Mouse (Mus musculus) embryonic stem cell, embryonic (primary cell): ENCODE results near the gene Srgap1.

ENCODE experiments used
- CTCF ChIA-PET, 4 experiments: fragments of 300-600 bp in 2 of 4; fragments of 350-600 bp in 2 of 4; sonication (Branson Sonifier 250); formaldehyde crosslinking; loops; one replicate each; lab custom pipeline; 2022; ENCODE audit warnings: inconsistent platforms in 2 of 4; lab: Charles Lee
- POLR2A ChIA-PET, 4 experiments: fragments of 300-600 bp in 2 of 4; fragments of 350-600 bp in 2 of 4; sonication (Branson Sonifier 250); formaldehyde crosslinking; loops; one replicate each; lab custom pipeline; 2022; ENCODE audit warnings: antibody characterized with exemption in 4 of 4, inconsistent platforms in 1 of 4; lab: Charles Lee

The Srgap1 gene

GRCm38 (mm10) chr10:121931909-121932308 lies 115.2 kb downstream of the Srgap1 start:
- CTCF ChIA-PET = no interaction called here
- POLR2A ChIA-PET = no interaction called here

DNA sequence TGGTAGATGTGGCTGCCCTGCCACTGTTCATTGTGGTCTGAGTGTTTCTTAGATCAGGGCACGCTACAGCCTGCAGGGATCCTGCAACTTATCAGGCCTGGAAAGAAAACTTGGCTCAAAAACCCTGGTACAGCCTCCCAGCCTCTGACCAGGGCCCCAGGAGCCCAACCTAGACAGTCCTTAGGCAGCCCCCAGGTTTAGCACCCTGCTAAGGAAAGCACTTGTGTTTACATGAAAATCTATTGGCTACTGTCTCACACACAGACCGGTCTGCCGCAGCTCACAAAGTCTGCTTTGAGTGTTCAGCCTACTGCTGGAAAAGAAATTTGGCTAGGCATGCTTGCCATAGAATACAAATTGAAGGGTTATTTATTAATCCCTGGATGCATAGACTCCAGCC lies 121.0 kb downstream of the Srgap1 start:
- POLR2A ChIA-PET = no interaction called here
- CTCF ChIA-PET = no interaction called here

- CTCF ChIA-PET = no interaction called here
- POLR2A ChIA-PET = no interaction called here
Observed at GRCm38 (mm10) chr10:121919016-121919415, 128.1 kb downstream of the Srgap1 start.

- POLR2A ChIA-PET = no interaction called here
- CTCF ChIA-PET = no interaction called here
Observed at GRCm38 (mm10) chr10:121918579-121918978, 128.5 kb downstream of the Srgap1 start.

DNA sequence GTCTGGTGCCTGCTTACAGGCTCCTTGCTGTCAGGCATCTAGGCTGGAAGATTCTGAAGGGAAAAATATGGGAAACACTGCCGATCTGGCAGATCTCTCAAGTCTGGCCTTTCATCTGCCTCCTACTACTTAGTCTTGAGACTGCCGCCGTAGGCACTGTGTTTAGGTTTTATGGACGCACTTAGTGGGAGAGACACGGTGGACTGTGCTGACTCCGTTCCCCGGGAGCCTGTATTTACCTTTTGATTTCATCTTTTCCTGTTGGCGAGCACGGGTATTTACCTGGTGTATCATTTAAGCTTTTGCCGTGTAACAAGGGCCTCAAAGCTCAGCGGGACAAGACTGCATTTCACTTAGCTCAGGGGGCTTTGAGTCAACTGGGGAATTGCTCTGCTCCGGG lies 131.6 kb downstream of the Srgap1 start:
- POLR2A ChIA-PET = interaction anchor here in 1 of 4 experiments (1.3 to 1.5 kb wide), 2 partner anchors 8 to 16 kb away, joined by 3 to 7 read pairs; no protein-coding TSS in a partner anchor

GRCm38 (mm10) chr10:121904137-121904536 lies 143.0 kb downstream of the Srgap1 start:
- ChIA-PET POLR2A (interaction anchor here in 1 of 4 experiments (0.6 kb wide), 1 partner anchor 355 kb away, joined by 3 read pairs; no protein-coding TSS in a partner anchor), CTCF (interaction anchor here in 1 of 4 experiments (1.1 kb wide), 1 partner anchor 148 kb away, joined by 3 read pairs; no protein-coding TSS in a partner anchor)

More for the DNA sequence above, 131.6 kb downstream of the Srgap1 start:
- CTCF ChIA-PET = interaction anchor here in 1 of 4 experiments (0.6 kb wide), 1 partner anchor 537 kb away, joined by 3 read pairs; no protein-coding TSS in a partner anchor

DNA sequence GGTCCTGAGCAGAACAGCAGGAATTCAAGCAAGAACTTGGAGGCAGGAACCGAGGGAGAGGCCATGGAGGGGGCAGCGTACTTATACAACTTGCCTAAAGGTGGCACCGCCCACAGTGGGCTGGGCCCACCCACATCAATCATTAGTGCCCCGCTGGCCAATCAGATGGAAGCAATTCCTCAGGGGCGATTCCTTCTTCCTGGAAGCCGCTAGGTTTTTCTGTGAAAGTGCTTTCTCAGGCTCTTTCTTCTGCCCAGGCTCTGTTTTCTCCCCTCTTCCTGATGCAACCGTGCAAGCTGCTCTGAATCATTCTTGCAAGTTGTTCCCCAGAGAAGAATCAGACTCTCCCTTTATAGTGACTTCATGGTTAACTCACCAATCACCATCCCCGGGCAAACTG lies 144.5 kb downstream of the Srgap1 start:
- CTCF ChIA-PET = no interaction called here
- POLR2A ChIA-PET = no interaction called here

- CTCF ChIA-PET = no interaction called here
- POLR2A ChIA-PET = interaction anchor here in 3 of 4 experiments (0.5 to 1.6 kb wide), 3 partner anchors 12 to 150 kb away, joined by 4 to 5 read pairs (median 4); no protein-coding TSS in a partner anchor
Observed at GRCm38 (mm10) chr10:121900772-121901171, 146.3 kb downstream of the Srgap1 start.

DNA sequence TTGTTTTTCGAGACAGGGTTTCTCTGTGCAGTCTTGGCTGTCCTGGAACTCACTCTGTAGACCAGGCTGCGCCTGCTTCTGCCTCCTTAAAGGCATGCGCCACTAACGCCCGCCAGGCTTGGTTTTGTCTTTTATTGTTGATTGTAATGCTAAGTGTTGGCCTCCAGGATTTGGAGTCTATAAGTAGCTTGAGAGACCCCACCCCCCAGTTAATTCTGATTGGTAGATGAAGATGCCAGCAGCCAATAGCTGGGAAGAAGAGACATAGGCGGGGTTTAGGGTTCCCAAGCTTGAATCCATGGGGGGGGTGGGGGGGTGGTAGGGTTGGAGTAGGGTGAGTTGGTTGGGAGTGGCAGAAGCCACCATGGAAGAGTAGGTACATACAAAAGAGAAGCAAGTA lies 147.4 kb downstream of the Srgap1 start:
- CTCF ChIA-PET = interaction anchor here in 2 of 4 experiments (0.6 to 0.9 kb wide), 7 partner anchors 118 to 223 kb away, joined by 3 to 7 read pairs (median 3); no protein-coding TSS in a partner anchor
- POLR2A ChIA-PET = interaction anchor here in 3 of 4 experiments (0.6 to 1.6 kb wide), 13 partner anchors 10 to 273 kb away, joined by 3 to 7 read pairs (median 3); partner anchors contain the start of genes Xpot (in 2 of the 3) and Rxylt1 (in 1 of the 3)

DNA sequence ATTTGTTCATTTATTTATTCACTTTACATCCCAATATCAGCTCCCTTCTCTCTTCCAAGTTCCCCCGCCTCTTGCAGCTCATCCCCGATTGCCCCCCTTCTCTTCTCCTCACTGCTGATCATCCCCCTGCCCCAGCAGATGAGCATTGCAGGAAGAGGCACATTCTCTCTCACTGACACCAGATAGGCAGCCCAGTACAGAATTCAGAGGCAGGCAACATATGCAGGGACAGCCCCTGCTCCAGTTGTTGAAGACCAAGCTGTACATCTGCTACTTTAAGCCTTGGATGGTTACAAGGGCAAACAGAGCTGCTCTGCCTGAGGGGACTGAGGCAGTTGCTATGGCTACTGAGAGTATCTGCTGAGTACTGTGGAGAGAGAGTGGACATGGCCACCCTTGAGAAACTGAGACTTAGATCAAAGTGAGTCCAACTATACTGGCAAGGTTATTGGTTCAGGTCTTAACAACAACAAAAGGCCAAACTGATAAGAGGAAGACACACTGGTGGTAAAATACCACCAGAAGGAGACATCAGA lies 149.2 kb downstream of the Srgap1 start:
- ChIA-PET POLR2A (interaction anchor here in 2 of 4 experiments (0.7 to 1.2 kb wide), 3 partner anchors 9 to 21 kb away, joined by 4 to 5 read pairs (median 4); no protein-coding TSS in a partner anchor), CTCF (no interaction called here)

- ChIA-PET CTCF (interaction anchor here in 1 of 4 experiments (0.6 kb wide), 1 partner anchor 39 kb away, joined by 5 read pairs; no protein-coding TSS in a partner anchor), POLR2A (no interaction called here)
Observed at GRCm38 (mm10) chr10:121891390-121892067, 155.6 kb downstream of the Srgap1 start.

GRCm38 (mm10) chr10:121890061-121890460 lies 157.1 kb downstream of the Srgap1 start:
- ChIA-PET CTCF (interaction anchor here in 1 of 4 experiments (0.6 kb wide), 1 partner anchor 162 kb away, joined by 4 read pairs; no protein-coding TSS in a partner anchor), POLR2A (interaction anchor here in 2 of 4 experiments (0.6 to 1.0 kb wide), 2 partner anchors 10 to 250 kb away, joined by 3 read pairs; no protein-coding TSS in a partner anchor)

DNA sequence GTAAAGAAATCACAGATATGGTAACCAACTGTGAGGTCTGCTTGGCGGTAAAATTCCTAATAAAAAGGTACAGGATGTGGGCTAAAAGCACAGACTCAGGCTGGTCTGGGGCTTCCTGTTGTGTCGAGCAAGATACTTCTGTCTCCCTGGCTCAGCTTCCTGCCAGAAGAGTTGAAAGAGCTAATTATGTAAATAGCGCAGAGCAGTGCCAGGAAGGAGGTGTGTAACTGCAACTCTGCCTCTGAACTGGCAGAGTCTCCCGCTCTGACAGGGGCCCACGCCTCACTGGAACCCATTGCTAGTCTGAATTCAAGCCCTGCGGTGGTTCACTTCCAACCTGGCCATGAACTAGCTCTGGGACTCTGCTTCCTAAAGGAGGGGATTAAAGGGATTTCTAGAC lies 160.3 kb downstream of the Srgap1 start:
- POLR2A ChIA-PET = no interaction called here
- CTCF ChIA-PET = interaction anchor here in 1 of 4 experiments (0.5 kb wide), 1 partner anchor 113 kb away, joined by 4 read pairs; no protein-coding TSS in a partner anchor

- ChIA-PET POLR2A (no interaction called here), CTCF (no interaction called here)
Observed at GRCm38 (mm10) chr10:121885512-121886218, 161.4 kb downstream of the Srgap1 start.

GRCm38 (mm10) chr10:121882461-121882860 lies 164.7 kb downstream of the Srgap1 start:
- ChIA-PET CTCF (interaction anchor here in 1 of 4 experiments (0.6 kb wide), 1 partner anchor 1232 kb away, joined by 4 read pairs; no protein-coding TSS in a partner anchor), POLR2A (interaction anchor here in 1 of 4 experiments (1.3 to 1.6 kb wide), 2 partner anchors 15 to 24 kb away, joined by 5 read pairs; no protein-coding TSS in a partner anchor)

GRCm38 (mm10) chr10:121878855-121879254 lies 168.3 kb downstream of the Srgap1 start:
- CTCF ChIA-PET = no interaction called here
- POLR2A ChIA-PET = interaction anchor here in 2 of 4 experiments (1.1 to 1.2 kb wide), 2 partner anchors 21 to 139 kb away, joined by 3 to 4 read pairs; partner anchors contain the start of gene BC048403 (in 1 of the 2)

- ChIA-PET POLR2A (interaction anchor here in 2 of 4 experiments (1.0 to 1.2 kb wide), 3 partner anchors 20 to 138 kb away, joined by 3 to 4 read pairs (median 4); partner anchors contain the start of gene BC048403 (in 1 of the 2)), CTCF (no interaction called here)
Observed at GRCm38 (mm10) chr10:121877906-121878305, 169.2 kb downstream of the Srgap1 start.

DNA sequence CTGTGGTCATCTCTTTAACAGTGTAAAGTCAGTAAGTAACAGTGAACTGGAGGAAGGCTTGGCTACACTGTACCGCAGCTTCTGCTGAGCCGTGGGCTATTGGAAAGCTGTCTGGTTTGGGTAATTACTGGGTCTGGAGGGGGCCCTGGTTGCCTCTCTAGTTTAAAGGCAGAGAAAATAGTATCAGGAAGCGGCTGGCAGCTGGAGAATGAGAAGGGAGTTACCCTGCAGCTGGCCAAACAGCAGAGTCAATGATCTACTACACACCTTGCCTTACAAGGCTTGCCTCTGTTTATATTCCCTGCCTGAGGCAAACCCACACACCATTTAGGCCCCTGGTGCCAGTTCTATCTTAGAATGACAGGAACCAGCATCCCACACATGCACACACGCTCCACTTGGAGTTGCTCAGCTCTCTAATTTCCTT lies 174.0 kb downstream of the Srgap1 start:
- CTCF ChIA-PET = no interaction called here
- POLR2A ChIA-PET = no interaction called here

- POLR2A ChIA-PET = no interaction called here
- CTCF ChIA-PET = no interaction called here
Observed at GRCm38 (mm10) chr10:121869941-121870340, 177.2 kb downstream of the Srgap1 start.
